Mouse (Mus musculus): ENCODE measurements around the gene Barx2. TPM values are rescaled to one million over a fixed set of nuclear protein-coding genes. Genes with fewer than 3 reads are reported as not detected.

Gene Barx2
- polyA plus RNA-seq, 1 experiment from 2014 or later = not detected

DNA sequence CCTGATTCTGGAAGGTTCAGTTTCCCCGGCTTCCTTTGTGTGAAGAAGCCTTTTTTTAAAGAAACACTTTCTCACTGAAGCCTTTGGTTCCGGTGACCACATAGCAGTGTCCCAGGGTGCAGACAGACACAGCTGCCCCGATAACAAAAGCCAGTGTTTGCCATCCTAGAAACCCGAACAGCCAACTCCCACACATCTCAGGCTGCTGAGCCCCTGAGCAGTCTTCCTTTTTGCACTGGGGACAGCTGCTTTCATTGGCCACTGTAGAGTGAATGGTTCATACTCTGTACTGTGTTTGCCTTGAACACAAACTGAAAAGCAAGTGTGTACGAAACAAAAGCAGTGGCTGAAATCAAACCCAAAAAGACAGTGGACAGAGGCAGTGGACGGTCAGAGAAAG, 75.2 kb downstream of the Barx2 start:
- H3K4me3 ChIP-seq (ENCODE audit: low read depth, low read length) = no peak overlapping the region
- ATAC-seq (ENCODE audit: low FRiP score) = no peak
- no peaks in the 10 kb centered on the region for H3K9me3 ChIP-seq (ENCODE audit: control insufficient read depth, low read length)
- no peak overlapping the region for H3K4me2 ChIP-seq (replicated peaks; ENCODE audit: low read depth, low read length)
- 46% methylated on average over 6 of the region's 6 CpGs for WGBS
- H3K9ac ChIP-seq (ENCODE audit: low read depth, low read length) = no peak overlapping the region
- no peaks in the 10 kb centered on the region for H3K27me3 ChIP-seq (ENCODE audit: control insufficient read depth, insufficient read depth, low read length)
- DNase-seq (ENCODE audit: low spot score) = no peak
- no peaks in the 10 kb centered on the region for H3K36me3 ChIP-seq (ENCODE audit: control insufficient read depth, insufficient read depth, low read length)
- no peak overlapping the region for H3K27ac ChIP-seq (ENCODE audit: low read depth, low read length)
- no peaks in the 10 kb centered on the region for H3K4me1 ChIP-seq (replicated peaks; ENCODE audit: control insufficient read depth, insufficient read depth, low read length)

DNA sequence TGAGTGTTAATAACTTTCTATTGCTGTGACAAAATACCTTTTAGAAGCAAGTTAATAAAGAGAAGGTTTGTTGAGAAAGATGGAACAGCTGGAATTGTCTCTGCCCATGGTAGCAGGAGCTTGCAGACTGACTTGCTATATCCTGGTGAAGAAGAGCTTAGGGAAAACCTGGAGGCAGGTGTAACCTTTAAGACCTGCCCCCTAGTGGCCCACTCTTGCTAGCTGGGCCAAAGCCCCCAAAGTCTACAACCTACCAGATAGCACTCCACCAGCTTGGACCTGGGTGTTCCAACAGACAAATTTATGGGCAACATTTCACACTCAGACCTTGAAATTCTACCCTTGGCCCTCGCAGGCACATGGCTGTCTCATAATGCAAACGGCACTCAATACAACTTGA, 104.5 kb downstream of the Barx2 start:
- H3K27me3 ChIP-seq (ENCODE audit: control insufficient read depth, insufficient read depth, low read length) = no peaks in the 10 kb centered on the region
- DNase-seq (ENCODE audit: low spot score) (no peak), ATAC-seq (ENCODE audit: low FRiP score) (no peak)
- H3K9me3 ChIP-seq (ENCODE audit: control insufficient read depth, low read length) = no peaks in the 10 kb centered on the region
- H3K4me1 ChIP-seq (replicated peaks; ENCODE audit: control insufficient read depth, insufficient read depth, low read length) = no peaks in the 10 kb centered on the region
- H3K27ac ChIP-seq (ENCODE audit: low read depth, low read length) = no peak overlapping the region
- no peaks in the 10 kb centered on the region for H3K36me3 ChIP-seq (ENCODE audit: control insufficient read depth, insufficient read depth, low read length)
- H3K9ac ChIP-seq (ENCODE audit: low read depth, low read length) = no peak overlapping the region
- no peak overlapping the region for H3K4me2 ChIP-seq (replicated peaks; ENCODE audit: low read depth, low read length)
- no peak overlapping the region for H3K4me3 ChIP-seq (ENCODE audit: low read depth, low read length)
- 80% methylated on average over 2 of the region's 2 CpGs for WGBS

DNA sequence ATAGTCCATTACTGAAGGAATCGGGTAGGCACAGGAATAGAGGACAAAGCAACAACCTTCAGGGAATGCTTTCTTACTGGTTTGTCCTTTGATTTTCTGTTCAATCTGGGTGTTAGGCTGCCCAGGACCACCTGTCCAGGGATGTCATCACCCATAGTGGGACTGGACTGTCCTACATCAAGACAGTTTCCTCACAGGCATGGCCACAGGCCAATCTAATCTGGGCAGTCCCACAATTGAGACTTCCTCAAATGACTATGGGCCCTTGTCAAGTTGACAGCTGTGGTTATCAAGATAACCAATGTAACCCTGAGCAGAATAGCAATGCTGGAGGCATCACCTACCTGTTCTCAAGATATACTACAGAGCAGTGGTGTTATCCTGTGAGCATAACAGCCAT, 110.6 kb downstream of the Barx2 start:
- Histone ChIP-seq H3K4me3 (ENCODE audit: low read depth, low read length) (no peak overlapping the region), H3K4me2 (replicated peaks; ENCODE audit: low read depth, low read length) (no peak overlapping the region), H3K9ac (ENCODE audit: low read depth, low read length) (no peak overlapping the region), H3K36me3 (ENCODE audit: control insufficient read depth, insufficient read depth, low read length) (no peaks in the 10 kb centered on the region), H3K9me3 (ENCODE audit: control insufficient read depth, low read length) (no peaks in the 10 kb centered on the region), H3K27me3 (ENCODE audit: control insufficient read depth, insufficient read depth, low read length) (no peaks in the 10 kb centered on the region), H3K4me1 (replicated peaks; ENCODE audit: control insufficient read depth, insufficient read depth, low read length) (no peaks in the 10 kb centered on the region), H3K27ac (ENCODE audit: low read depth, low read length) (no peak overlapping the region)
- ATAC-seq (ENCODE audit: low FRiP score) (no peak), DNase-seq (ENCODE audit: low spot score) (no peak)
- 94% methylated on average over 1 of the region's 1 CpGs for WGBS

Other genes with a start within 250 kb of the Barx2 start
- 8.2 and 10.7 TPM in 2 replicates for gene Arhgap32, start 202.7 kb upstream of the Barx2 start, polyA plus RNA-seq (2014; fragmentation: Nextera tagmentation; extraction: Ambion mirVana)